Mouse (Mus musculus) layer of hippocampus, postnatal 36 days (tissue): Measurements from ENCODE around the gene Fbxo24. TPM values are rescaled to one million over a fixed set of nuclear protein-coding genes. Genes with fewer than 3 reads are reported as not detected.
A peak's percentile ranks its signal among the peaks of the same experiment; 100 is the strongest.

Experiments used
- DNase-seq, 2 experiments: peaks; one replicate each; pipeline ENCODE4 v3.0.0; 2022
- total RNA-seq, 2 experiments: library from RNA; stranded (reverse); gene quantifications; 2 replicates each; pipeline ENCODE4 v1.2.3; 2021

Gene Fbxo24
- total RNA-seq, 2 experiments from 2014 or later: 0.18 to 0.77 TPM

DNA sequence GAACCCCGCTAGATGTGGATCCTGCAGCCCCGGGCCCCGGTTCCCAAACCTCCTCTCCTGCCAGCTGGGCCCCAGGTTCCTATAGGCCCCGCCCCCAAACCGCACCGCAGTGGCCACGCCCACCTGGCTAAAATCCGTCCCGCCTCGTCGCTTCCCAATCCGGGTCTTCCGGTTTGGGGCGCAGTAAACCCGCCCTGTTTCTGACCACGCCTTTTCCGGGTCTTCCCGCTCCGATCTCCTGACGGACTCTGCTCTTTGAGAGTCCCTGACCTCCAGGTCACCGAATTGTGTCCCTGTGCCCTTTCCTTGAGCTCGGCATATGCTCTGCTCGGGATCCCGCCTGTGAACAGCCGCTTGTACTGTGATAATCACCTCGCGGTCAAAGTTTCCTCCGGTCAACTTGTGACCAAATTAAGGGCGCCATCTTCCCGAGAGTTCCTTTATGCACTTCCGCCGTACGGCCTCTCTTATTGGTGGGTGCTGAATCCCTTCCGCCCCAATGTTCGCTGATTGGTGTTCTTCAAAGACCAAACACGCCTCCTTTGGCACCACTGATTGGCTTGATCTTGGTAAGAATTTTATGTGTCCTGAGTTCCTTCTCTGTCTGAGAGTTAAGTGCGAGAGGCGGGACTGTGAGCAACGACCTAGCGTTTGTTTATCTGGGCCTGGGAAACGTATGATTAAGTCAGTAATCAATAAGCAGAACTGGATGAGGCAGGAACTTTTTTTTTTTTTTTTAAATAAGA is 28.0 kb downstream of the Fbxo24 start, which contains the start of gene Mospd3:
Gene Mospd3, minus strand, starts transcription at position 440 of the 746 bp plus-strand sequence.
- peak; percentile 95 for DNase-seq

DNA sequence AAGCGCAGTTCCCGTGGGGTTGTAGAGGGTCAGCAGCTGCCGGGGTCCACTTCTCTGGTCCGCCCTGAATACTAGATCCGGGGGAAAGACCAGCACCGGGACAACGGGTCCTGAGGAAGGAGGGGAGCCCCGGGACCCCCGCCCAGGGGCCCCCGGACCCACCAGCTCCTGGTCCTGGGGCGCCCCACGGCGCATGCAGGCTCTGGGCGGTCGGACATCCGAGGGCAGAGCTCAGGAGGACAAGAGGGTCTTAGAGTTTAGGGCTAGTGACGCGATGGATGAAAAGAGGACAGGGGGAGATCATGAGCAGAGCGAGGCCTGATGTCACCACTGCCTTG is 28.6 kb downstream of the Fbxo24 start:
- DNase-seq: no peak

DNA sequence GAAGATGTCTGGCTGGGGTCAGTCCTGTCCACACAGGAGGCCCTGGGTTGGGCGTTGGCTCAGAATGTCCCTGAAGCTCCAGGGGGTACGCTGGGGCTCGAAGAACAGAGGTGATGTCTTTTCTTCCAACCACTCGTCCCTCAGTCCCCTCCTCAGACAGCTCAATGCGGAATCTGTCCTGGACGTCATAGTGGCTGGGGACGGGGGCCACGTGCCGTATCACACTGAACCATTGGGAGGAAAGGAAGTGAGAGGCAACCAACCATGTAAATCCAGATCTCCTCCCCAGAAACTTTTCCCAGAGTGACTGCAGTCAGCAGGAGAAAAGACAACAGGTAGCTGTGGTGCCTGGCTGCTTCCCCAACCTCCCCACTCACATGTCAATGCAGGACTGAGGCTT is 29.2 kb downstream of the Fbxo24 start:
- no peak for DNase-seq

DNA sequence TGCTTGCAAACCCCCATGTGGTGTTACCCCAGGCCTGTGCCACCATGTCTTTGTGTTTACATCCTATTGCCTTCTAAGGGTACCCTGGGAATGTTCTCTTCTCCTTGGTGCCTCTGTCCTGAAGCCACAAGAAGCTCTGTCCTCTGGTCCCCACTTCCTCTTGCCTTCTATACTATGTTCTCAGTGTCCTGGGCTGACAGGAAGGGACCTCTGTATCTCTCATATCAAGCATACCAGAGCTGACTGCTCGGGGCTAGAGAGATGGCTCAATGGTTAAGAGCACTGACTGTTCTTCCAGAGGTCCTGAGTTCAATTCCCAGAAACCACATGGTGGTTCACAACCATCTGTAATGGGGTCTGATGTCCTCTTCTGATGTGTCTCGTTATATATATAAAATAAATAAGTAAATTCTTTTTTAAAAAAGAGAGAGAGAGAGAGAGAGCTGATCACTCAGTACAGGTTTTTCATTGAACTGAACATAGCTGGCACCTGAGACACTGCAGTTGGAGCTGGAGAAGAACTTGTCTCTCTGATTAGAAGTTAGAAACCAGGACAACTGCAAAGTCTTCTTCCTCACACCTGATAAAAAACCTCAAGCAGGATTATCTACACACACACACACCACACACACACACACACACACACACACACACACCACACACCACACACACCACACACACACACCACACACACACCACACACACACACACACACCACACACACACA is 30.5 kb downstream of the Fbxo24 start:
- no peak for DNase-seq

DNA sequence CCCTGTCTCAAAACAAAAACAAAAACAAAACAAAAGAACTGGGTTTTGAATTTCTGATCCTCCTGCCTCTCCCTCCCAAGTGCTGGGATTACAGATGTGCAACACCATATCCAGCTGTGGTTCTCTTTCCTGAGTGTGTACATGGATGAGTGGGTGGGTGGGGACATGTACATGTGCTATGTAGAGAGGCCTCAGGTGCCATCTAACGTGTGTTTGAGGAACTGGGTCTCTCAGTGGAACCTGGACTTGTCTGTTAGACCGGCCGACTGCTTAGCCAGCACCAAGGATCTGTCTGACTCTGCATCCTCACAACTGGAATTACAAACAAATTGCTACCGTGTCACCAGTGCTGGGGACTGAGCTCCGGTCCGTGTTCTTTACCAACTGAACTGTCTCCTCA is 31.2 kb downstream of the Fbxo24 start:
- no peak for DNase-seq

DNA sequence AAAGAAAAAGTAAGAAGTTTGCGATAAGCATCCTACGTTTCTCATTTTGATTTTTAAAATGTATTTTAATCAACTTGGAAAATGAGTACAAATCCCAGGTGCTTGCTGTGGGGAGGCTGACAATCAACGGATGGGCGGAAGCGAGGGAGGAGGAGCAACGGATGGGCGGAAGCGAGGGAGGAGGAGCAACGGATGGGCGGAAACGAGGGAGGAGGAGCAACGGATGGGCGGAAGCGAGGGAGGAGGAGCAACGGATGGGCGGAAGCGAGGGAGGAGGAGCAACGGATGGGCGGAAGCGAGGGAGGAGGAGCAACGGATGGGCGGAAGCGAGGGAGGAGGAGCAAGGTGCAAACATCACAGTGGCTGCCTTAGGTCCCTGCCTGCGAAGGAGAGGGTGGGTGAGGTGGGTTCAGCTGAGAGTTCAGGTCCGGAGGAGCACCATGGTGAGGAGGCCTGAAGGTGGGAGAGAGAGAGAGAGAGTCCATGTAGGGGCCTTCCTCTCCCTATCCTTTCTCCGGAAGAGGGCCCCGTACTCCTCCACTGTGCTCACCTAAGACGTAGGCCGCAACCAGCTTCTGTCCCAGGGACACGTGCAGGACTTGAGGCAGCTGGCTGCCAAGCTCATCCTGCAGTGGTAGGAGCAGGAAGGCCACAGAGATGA is 32.1 kb downstream of the Fbxo24 start:
- no peak for DNase-seq

DNA sequence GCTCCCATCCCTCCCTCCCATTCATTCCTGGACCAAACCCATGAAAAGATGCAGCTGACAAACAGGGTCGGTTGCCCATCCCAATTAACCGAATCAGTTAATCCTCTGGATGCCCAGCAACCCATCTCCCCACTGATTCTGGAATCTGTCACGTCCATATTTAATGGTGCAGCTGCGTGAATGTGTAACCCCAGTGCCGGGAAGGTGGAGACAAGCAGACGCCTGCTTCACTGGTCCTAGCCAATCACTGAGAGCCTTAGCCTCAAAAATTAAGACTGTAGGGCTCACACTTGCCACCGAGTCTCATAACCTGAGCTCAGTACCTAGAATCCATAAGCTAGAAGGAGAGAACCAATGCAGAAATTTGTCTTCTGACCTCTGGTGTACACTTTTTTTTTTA is 32.9 kb downstream of the Fbxo24 start:
- DNase-seq: no peak

DNA sequence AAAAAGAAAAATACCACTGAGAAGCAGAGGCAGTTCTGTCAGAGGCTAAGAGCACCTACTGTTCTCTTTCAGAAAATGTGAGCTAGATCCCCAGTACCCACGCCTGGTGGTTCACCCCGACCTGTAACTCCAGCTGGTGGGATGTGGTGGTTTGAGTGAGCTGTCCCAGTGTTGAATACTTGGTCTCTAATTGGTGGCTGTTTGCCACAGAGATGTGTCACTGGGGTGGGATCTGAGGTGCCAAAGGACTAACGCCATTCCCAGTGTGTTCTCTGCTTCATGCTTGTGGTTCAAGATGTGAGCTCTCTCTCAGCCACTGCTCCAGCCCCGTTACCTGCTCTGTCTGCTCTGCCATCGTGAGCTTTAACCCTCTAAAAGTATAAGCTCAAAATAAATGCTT is 38.3 kb downstream of the Fbxo24 start:
- DNase-seq: no peak

DNA sequence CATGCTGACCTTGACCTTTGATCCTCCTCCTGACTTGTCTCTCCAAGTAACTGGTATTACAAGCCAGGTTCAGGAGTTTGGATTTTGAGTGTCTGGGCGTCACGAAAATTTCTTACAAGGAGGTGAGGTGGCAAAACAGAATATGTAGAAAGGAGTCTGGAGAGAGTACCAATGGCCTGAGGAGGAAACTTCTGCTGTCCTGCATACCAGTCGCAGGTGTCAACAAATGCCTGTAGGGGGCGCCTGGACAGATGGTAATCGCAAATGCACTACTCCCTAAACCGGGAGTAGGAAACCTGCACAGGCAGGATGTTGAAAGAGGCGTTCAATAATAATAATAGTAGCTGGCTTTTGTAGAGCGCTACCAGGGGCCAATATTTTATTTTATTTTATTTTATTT is 43.8 kb downstream of the Fbxo24 start:
- DNase-seq: peak; percentile 54 to 55

DNA sequence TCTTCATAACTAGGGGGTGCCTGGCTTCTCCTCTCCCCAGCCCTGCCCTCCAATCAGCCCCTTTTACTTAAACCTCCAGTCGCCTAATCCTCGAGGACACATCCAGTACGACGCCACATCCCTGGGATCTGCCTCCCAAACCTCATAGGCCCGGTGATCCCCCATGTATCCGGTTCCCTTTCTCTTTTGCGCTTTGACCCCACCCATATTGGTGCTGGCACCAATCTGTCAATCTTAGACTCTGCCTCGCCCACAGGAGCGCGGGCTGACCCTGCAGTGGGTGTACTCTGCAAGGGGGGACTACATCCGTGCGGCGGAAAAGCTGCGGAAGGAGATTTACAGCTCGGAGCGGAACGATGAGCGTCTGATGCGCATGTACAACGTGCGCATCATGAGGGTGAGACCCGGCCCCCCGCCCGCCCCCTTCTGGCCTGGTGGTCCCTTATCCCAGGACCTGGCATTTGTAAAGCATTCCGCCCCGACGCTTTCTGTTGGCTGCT is 45.1 kb downstream of the Fbxo24 start:
- DNase-seq: peak; percentile 55 to 58

DNA sequence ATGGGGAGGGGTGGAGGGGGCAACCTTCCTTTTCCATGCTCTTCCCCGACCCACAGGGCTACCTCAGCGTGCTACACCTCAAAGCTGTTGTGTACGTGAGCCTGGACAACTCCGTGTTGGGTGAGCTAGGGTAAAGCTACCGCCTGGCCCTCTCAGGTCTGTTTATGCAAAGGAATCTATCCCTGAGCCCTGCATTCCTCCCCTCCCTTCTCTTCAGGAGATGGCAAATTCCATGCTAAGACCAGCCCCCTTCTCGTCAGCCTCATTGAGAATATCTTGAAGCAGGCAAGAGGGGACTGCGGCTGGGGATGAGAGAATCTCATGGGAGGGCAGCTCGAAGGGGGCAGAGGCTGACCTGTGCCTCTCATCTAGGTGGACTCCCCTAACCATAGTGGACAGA is 46.1 kb downstream of the Fbxo24 start:
- DNase-seq: no peak

DNA sequence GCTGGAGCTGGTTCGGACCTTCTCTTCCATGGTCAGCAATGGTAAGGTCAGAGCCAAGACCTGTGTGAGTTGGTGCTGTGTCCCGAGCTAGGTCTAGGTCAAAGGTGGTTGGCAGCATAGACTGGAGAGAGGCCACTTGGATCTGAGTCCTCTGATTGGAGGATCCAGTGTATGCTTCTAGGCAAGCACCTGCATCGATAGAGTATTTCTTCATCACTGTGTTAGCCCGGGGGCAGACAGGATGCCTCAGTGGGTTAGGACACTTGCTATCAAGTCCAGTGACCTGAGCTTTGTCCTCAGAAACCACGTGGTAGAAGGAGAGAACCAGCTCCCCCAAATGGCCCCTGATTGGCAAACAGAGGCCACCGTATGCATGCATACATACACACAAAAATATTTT is 48.6 kb downstream of the Fbxo24 start:
- no peak for DNase-seq

DNA sequence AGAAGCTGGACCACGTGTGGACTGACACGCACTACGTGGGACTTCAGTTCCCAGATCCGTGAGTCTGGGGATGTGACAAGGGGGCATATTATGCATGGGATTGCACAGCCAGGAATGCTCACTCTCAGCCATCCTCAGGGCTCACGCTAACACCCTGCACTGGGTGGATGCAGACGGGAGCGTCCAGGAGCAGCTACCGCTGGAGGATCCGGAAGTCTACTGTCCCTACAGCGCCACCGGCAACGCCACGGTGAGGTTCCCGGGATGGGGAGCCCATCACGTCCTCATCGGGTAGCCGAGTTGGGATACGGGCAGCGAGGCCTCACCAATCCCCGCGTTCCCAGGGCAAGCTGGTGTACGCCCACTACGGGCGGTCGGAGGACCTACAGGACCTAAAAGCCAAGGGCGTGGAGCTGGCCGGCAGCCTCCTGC is 54.3 kb downstream of the Fbxo24 start:
- DNase-seq: peak; percentile 39 to 60

DNA sequence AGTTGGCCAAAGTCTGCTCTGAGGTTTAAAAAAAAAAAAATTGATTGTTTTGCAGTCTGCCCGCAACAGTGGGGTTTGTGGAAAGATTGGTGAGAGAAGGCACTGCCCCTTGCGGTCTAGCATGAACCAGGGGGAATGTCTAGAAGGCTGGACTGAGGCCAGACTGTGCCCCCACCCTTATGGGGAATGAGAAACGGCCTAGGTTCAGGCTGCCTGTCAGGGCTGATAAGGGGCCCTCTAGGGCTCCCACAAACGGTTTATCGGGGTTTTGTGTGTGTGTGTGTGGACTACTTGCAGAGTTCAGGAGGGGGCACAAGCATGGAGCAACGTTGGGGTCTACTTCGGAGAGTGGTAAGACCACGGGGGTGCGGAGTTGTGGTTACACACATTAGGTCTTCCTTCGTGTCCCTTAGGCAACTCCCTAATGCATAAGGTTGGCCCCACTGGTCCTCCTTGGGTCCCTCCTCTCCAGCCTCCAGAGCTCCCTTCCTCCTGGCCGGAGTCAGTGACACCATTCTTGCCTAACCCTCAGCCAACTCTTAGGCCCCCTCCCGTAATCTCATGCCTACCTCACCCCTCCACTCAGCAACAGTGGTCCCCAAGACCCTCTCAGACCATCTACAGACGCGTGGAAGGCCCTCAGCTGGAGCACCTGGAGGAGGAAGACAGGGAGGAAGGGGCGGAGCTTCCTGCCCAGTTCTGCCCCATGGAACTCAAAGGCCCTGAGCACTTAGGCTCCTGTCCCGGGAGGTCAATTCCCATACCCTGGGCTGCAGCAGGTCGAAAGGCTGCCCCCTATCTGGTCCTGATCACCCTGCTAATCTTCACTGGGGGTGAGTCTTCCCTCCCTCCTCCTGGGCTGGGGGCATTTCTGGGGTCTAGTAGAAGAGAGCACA is 57.9 kb downstream of the Fbxo24 start:
- DNase-seq: no peak

DNA sequence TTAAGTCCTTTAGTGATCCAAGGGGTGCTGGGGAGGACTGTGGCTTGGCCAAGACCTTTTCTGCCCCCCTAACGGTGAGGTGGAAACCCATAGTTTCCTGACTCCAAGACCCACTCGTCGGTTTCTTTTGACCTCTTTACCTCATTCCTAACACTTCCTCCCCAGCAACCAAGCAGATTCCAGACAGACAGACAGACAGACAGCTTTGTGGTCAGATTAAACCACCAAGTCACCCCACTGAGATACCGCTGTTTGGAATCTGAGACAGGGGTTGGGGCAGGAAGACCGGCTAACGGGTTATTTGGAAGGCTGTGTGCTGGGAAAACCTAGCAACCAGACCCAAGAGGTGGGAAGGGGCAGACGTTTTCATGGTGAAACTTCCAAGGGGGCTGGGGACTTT is 58.6 kb downstream of the Fbxo24 start:
- no peak for DNase-seq

DNA sequence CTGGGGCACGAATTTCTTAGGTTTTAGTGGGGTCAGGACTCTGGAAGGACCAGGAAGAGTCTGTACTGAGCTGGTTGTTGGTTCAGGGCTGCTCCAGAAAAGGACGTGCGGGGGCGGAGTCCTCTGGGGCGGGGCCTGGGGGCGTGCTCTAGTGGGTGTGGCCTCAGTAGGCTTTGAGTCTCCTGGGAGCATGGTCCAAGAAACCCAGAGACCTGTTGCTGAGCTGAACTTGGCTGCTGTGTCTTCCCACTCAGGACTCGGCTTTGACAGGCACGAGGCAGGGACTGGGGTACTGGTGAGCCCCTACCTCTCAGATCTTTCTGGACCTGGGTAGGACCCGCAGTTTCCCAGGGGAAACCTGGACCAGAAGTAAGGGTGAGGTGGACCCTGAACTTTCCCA is 59.1 kb downstream of the Fbxo24 start, which contains the start of gene Tfr2:
Gene Tfr2, plus strand, starts transcription at position 176 of the 400 bp plus-strand sequence.
- DNase-seq: no peak

DNA sequence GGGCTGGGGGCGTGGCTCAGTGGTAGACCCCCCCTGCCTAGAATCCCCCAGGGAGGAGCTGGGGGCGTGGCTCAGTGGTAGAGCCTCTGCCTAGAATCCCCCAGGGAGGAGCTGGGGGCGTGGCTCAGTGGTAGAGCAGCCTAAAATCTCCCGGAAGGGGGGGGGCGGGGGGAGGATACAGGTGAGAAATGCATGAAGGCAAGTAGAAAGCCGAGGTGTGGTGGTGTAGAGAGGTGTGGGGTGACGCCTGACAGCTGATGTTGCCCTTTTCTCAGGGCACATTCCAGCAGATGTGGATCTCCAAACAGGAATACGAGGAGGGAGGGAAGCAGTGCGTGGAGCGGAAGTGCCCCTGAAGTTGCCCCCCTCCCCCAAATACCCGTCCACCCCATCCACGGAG is 59.8 kb downstream of the Fbxo24 start:
- no peak for DNase-seq

DNA sequence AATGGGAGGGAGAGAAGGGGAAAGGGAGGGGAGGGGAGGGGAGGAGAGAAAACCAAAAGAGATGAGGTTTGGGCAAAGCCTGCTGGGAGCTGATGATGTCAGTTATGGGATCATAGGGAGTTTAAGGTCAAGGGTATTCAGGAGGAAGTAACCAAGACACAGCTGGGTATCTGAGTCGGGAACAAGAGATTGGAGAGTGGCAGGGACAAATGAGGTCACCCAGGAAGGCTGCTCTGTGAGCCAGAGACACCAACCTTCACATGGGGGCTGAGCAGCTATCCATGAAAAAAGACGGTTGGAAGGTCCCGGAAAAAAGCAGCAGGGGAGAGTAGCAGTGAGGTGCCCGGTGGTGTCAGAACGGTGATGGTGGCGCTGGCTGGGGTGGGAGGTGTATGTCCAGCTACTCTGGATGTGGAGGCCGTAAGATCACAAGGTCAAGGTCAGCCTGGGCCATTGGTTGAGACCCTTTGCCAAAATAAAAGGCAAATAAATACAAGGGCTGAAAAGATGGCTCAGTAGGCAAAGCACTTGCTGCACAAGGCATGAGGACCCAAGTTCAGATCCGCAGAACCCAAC is 60.5 kb downstream of the Fbxo24 start:
- DNase-seq: no peak

DNA sequence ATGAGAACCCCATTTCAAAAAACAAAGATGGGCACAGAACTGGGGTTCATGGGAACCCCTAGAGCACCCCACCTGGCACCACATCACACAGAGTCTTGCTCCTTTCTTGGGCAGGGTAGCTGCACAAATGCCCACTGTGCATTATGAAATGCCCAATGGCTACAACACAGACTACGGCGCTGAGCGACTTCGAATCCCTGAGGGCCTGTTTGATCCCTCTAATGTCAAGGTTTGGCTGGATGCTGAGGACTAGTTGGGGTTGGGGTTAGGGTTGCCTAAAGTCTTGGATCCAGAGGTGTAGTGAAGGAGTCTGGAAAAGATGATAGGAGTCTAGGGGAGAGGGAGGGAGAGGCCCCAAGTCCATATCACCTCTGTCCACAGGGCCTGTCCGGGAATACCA is 62.4 kb downstream of the Fbxo24 start:
- no peak for DNase-seq

DNA sequence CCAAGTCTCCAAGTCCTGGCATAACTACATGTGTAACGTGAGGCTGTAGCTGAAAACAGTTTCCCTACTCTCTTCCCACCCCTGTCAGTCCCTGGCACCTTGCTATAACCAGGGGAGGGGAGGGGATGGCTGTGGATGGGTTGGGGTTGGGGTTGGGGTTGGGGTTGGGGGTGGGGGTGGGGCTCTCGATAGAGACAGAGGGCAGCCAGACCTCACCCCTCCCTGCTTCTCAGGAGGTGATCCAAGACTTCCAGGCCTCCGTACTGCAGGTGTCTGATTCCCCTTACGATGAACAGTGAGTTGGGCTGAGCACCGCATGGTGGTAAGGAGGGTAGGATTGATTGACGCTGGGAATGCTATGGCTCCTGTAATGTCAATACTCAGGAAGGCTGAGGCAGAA is 63.1 kb downstream of the Fbxo24 start:
- DNase-seq: no peak

DNA sequence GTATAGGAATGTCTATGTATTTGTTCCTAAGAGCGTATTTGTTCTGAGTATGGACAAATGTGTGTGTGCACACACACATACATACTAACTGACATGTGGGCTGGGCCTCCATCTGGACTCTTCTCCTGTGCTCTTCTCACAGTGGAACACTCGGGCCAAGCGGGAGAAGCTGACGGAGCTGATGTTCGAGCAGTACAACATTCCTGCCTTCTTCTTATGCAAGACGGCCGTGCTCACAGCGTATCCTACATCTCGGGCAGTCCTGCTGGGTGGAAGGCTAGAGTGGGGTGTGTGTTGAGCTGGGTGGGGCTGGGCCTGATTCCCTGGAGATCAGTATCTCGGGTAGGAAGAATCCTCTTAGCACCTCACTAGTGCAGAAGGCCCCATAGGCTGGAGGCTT is 65.8 kb downstream of the Fbxo24 start:
- DNase-seq: peak in 1 of 2 experiments; percentile 38
